Mouse (Mus musculus) left cerebral cortex, adult 11 months (tissue): ENCODE data around the gene Samd14.
A peak's percentile ranks its signal among the peaks of the same experiment; 100 is the strongest.

Source experiments
- DNase-seq: peaks from one replicate; pipeline ENCODE4 v3.0.0; 2022; ENCODE audit warnings: low spot score

The Samd14 gene

DNA sequence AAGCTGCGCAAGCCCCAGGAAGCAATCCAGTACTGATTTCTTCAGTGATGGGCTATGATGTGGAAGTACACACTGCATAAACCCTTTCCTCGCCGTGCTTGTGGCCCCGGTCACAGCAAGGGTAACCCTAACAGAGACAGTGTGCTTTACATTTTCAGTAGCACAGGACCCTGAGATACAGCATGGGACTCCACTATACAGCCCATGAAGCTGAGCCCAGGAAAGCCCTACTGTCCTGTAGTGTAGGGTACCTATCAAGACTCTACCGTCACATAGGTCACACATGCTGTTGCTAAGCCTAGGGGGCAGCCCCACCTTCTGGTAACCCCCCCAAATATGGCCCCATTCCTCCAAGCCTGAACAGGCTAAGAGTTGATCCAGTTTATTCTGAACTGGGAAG lies 26.8 kb downstream of the Samd14 start:
- DNase-seq = no peak

DNA sequence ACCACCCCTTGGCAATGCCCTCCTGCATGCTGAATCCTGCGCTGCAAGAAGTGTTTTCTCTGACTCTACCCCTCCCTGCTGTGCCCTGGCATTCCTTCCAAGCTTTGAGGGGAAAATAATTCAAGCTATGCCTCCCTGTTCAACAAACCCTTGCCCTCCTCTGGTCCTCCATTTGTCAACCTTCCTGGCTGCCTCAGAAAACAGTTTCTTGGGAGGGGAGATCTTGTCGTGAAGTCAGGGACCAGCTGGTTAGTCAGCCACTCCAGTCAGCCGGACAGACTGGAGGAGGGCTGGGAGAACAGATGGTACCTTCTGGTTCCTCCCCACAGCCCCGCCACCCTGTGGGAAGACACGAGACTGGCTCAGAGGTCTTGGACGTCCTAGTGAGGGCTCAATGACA lies 27.6 kb downstream of the Samd14 start:
- no peak for DNase-seq

DNA sequence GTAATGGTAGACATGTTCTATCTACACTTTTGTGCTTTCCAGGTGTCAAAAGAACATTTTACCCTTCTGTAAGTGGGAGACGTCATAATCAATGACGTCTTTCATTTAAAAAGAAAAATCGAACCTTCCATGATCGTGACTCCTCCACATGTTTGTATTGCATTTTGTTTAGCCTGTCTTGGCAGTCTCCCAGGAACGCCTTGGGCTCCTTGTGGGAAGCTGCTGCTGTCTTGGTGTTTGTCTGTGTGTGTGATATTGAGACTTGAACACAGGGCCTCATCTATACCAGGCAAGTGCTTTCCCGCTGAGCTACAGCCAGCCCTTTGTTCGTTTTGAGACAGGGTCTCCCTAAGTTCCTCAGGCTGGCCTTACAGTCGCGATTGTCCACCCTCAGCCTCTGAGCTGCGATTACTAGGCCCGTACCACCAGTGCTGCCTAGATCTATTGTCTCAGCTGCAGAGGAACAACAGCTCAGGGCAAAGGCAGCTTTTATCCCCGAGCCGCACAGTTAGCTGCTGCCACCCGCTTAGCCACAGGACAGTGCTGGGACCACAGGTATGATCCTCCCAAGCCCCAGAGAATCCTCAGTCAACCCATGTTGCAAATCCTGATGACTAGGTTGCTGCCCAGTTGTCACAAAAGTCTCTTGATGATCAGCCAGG lies 28.6 kb downstream of the Samd14 start:
- DNase-seq = no peak

DNA sequence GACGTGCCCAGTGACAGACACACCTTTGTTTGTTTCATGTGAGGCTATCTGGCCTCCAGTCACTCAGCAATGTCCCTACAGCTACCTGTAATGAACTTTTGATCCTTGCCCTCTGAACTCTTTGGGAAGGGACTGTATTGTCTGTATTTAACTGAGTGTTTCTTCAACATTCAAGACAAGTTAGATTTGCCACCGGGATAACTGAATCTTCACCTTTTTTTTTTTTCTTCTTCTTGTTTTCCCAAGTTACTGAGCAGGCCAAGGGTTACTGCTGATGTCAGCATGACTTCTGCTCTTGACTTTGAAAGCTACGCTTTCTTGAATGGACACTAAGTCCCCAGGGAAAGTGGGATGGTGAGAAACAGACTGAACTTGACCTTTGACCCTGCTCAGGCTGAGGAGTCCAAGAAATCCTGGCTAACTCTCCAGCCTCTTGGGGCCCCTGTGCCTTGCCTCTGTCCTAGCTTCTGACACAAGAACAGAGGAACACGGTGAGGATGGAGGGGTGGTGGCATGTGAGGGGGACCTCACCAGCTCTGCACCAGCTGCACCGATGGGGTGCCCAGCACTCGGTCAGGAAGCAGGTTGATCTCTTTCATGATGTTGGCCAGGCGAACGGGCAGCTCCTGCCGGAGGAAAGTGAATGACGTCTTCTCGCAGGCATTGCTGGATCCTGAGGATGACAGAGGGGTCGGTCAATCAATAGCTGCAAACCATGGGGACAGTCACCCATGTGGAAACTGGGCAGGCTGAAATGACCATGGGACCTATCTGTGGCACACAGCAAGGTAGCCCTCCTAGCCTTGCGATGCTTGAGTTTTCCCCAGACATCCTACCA lies 29.4 kb downstream of the Samd14 start:
- DNase-seq = no peak

DNA sequence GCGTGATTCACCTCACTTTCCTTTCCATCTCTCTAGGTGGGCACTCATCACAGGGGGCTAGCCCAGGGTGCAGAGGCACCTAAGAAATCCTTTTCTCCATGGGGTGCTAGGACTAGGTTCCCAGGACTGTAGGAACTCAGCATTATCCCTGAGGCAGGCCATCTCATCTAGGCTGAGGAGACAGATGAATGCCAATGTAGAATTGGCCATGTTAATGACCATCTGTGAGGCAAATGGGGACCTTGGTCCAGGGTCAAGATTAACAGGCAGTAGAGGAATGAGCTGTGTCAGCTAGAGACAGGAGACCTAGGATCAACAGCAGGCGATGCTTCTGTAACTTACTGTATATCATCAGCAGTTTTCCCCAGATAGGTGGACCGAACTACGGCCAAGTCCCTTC lies 30.1 kb downstream of the Samd14 start:
- no peak for DNase-seq

DNA sequence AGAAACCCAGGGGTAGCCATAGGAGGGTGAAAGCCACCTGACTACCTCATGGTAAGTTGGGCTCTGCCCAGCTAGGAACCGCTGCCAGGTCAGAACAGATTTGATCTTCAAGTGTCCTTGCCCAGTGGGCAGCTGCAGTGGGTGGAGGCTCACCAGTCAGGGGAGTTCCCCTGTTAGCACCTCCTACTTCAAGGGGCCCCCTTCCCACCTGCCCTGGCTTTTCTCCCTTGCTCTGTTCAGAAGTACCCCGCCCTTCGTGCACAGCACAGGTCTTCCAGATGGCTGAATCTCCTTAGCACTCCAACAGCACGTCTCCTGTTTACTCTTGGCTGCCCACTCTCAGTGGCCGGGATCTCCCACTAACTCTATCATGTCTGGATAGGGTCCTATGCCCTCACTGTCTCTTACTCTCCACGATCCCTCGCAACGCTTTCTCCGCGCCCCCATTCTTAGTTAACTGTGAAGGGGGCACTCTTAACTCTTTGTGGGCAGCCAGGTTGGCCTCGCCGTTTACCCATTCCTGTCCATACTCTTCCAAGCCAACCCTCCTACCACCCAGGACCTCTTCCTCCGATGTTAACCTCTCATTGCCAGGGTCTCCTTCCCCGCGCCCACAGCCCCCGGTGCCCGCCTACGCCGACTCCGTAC lies 30.9 kb downstream of the Samd14 start:
- DNase-seq = no peak

DNA sequence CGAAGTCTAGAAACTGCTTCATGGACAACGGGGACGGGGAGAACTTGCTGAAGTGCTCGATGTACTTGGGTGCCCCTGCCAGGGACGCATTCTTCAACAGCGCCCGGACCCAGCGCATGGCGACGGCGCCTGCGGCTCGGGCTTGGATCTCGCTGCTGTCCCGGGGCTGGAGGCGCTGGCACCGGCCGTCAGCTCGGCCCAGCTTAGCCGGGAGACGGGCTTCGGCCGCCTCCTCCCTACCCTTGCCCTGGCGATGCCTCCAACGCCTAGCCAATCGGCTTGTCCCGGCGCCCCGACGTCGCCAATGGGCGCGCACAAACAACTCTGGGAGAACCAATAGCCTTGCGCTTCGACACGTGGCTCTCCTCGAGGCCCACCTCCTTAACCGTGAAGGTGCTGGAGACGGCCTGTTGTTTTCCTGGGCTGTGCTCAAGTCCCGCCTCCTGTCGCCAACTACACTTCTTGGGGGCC lies 31.5 kb downstream of the Samd14 start, which contains the start of gene Pdk2:
TSS of gene Pdk2 (minus strand) at position 216 of the 471 bp plus-strand sequence.
- peak; percentile 95 for DNase-seq

DNA sequence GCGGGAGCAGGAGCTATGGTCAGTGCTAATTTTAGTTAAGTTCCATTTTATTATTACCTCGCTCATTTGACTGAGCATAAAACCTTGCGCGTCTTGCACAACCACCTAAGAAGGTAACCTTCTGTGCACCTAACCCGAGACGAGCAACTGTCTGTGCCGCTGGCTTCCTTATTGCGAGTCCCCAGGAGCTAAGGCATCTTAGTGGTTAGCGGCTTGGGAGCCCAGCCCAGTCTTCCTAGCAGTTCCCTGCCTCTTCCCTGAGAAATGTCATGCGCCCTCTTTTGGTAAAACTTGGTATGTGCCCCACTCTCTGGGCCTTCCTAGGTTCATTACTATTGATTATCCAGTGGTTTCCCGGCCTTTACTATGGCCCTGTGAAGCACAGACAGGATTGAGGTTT lies 32.4 kb downstream of the Samd14 start:
- peak; percentile 76 for DNase-seq

DNA sequence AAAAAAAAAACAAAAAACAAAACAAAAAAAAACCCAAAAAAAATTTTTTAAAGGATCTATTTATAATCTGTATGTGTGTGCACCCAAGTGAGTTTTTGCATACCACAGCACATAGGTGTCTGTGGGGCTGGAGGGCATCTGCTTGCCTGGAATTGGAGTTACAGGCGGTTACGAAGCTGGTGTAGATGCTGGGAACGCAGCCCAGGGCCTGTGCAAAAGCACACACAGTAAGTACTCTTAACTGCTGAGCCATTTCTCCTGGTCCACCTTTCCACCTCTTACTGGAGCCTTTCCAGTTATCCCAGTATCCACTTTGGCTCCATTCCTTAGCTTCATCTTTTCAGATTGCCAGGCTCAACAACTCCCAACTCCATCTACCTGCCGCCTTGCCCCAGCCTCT lies 33.4 kb downstream of the Samd14 start:
- no peak for DNase-seq

DNA sequence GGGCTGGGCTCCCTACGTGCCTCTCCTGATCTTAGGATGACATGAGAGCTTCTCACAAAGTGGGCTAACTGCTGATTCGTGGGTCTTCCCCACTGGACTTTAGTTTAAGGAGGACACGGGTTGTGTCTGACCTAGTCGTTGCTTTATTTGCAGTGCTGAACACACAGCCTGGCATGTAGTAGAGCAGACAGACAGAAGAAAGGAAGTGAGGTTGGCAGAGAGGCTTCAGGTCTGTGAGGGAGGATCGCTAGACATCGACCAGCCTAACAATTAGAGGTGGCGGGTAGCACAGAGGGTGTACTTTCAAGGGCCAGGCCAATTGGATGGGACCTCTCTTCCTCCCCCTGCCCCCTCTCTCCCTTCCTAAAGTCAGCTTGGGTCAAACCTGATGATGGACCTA lies 33.9 kb downstream of the Samd14 start:
- DNase-seq = no peak

DNA sequence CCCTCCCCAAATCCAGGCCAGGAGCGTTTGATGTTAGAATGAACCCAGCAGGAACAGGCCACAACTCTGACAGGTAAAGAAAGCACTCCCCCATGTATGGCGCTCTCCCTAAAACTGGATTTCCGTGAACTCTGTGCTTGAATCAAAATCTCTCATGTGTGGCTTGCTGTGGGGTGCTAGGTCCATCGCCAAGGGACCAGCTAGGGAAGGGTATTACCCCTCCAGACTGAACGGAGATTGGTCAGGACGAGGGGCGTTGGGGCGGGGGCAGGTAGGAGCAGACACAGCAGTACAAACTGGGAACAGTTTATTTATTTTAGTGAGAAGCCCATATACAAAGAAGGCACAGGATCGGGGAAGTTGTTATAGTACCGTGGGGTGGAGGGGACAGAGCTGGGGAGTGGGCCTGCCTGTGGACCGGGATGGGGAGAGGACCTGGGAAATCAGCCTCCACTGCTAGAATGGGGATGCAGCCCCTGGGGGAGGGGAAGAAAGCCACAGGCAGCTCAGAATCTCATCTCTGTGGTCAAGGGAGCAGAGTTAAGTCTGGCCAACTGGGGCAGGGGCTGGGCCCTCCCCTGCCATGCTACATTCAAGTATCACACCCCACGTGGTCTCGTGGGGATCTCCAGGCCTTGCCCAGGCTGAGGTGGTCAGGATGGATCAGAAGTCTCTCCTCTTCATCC lies 34.6 kb downstream of the Samd14 start:
- no peak for DNase-seq

DNA sequence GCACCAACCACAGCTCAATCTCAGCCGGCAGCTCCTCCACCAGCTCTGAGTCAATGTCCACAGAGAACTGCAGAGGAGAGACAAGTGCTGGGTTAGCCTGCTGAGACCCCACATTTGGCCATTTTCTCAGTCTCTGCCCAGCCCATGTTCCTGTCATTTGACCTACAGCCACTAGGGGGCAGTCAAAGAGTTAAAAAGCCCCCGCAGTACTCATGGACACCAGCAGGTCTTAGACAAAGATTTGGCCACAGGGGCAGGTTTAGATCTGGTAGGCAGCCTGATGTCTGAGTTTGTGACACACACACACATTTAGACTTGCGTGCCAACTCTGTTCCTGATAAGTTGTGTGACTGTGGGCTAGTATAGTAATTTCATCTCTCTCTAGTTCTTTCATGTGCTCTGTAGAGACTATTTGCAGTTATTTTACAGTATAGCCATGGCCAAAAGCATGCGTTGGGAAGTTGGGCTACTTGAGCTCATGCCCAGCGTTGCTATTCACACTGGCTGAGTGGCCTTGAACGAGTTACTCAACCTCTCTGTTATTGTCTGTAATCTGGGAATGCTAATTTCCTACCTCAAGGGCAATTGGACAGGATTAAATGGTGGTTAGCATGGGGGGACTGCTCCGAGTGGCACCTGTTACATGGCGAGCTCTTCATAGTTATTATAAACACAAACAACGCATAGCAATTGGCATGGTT lies 37.5 kb downstream of the Samd14 start:
- no peak for DNase-seq

DNA sequence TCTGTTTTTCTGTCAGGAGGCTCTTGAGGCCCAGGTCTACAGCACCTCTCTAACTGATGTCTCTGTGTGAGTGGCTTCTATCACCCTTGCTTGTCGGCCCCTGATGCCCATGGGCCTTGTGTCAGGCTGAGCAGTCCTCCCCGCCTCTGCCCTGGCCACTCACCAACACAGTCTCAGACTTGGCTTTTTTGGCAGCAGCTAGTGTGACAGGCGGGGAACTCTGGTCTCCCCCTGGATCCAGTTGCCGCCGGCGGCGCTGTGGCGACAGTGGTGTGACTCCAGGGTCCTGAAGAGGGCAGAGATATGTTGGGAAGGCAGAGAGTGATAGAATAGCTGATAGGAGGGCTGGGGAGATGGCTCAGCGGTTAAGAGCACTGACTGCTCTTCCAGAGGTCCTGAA lies 43.4 kb downstream of the Samd14 start:
- DNase-seq = no peak

DNA sequence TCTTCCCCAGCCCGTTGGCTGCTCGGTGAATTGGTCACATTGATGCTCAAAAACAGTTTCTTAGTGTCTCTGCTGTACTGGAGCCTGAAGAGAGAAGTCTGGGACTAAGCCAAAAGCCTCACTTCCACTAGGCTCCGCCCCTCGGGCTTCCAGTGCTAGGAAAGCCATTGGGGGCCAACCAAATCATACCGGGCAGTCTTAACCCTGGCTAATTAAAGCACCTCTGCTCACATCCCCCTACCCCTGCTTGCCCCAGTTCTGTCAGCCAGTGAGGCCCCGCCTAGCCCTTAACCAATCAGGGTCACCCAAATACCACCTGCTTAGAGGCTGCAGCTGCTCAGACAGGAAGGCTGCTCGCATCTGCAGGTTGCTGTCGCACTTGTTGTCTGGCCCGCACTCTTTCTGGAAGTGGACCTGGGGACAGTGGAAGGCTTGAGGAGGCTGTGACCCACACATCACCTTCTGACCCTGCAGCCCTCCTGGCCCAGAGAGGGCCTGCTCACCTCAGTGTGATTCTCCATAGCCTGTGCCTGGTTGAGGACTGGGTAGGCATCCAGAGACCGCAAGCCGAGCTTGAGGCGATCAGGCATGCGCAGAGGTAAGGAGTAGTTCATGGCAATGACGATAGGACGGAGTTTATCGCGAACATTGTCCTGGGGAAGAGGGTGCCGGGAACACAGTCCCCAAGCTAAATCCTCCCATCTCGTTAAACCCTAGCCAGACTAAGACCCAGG lies 47.3 kb downstream of the Samd14 start:
- no peak for DNase-seq

DNA sequence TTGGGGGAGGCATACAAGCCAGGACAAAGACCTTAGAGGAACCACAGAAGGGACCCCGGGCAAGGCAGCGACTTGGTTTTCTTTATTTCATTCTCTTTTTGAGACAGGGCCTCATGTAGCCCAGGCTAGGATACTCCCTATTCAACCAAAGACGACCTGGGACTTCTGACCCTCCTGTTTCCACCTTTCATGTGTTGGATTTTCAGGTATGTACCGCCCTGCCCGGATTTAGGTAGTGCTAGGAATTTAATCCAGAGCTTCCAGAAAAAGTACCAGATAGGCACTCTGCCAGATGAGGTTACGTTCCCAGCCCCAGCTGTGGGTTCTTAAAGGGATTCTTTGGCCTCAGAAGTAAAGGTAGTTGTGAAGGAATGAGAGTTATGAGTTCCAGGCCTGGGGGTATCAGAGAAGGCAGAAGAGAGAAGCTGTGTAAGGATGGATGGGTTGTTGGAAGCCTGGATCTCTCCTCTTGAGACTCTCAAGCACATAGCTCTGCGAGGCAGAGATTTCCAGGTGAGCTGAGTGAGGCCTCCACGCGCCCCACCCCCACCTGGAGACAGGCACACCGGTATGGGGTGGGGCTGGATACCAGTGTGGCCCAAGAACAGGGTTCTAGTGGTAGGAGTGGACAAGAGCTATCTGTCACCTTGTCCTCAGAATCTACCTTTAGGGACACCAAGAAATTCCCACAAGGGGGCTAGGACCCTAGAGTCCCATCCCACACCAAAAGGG lies 59.7 kb downstream of the Samd14 start:
- DNase-seq = no peak

DNA sequence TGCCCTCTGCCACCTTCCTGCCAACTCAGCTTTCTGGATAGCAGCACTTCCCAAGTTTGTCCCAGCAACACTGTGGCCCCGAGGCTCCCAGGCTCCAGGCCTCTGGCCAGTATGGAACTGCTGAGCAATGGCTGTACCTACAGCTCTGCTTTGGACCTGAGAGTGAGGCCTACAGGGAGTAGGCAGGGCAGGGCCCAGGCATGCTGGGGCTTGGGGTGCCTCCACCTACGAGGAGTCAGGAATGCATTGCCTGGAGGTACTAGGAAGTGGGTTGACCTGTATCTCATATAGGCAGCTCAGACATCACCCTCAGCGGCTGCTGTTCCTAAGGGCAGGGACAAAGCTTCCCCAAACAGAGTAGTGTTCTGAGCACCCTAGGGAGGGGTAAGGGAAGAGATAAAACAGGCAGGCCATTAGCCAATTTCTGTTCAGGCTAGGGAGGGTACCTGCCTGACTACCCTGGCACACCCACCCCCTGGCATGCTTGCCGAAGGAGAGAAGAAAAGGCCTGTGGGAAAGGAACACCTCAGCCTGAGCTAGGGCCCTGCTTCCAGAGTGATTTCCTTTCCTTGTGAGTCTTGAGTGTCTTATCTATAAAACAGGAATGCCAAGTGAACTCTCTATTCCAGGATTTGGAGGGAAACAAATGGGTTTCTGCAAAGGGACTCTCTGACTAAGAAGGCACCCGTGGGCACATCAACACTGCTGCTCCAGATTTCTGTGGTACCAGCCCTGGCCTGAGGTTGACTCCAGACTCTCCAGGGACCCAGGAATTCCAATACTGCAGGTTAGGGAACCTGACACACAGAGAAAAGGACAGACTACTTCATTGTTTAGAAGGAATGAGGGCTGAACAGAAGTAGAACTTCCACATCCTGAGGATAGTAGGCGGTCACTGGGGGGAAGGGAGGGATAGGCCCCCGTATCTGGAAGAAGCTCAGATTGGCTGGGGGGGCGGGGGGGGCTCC lies 60.7 kb downstream of the Samd14 start:
- no peak for DNase-seq

DNA sequence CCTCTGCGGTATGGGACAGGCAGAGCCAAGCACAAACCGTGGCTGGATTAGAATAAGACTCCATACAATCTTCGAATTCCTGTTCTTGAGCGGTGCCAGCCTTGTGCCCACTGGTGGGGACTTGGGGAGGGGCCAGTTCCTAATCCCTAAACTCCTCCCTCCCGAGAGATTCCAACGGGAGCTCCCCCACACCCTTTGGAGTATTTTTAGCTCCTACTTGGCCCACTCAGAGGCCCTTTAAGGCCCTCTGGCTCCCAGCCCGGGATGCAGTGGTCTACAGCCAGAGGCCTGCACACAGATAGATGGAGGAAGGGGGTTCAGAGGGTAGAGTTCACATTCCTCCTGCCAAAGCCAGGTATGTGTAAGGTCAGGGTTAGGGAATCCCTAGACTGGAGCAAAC lies 61.6 kb downstream of the Samd14 start:
- no peak for DNase-seq

DNA sequence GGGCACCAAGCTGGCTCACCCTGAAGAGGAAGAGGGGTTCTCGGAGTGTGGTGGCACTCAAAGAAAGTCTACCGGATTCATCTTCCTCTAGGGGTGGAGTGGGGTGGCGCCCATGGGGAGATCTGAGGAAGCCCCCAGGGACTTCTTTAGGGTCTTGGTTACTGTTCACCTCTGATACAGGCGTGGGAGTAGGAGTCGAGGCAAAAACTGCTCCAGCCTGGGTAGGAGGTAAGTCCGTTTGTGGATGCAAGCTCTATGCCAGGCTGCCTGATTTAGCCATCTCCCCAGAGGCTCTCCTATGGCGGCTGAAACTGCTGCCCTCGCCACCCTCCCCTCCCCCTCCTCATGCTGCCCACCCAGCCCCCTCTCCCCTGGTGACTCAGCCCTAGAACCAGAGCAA lies 62.5 kb downstream of the Samd14 start:
- DNase-seq = no peak

DNA sequence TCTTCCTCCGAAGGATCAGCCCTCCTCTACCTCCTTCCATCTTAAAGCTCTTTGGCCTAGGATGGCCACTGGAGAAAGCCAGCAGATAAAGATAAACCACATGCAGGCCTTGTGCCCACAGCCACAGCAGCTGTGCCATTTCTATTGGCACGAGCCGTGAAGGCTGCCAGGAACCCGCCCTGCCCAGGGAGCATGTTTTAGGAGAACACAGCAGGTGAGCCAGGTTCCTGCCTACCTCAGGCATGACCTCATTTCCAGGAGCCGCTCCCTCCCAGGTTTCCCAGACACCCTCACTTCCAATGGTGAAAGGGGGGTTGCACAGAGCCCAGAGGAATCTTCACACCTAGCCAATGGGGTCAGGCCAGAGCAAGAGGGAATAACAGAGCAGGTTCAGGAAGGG lies 63.1 kb downstream of the Samd14 start:
- DNase-seq = no peak
